Mouse (Mus musculus) liver, embryonic 14.5 days (tissue): ENCODE data around the gene Gm42957.

Experiments used
- CTCF ChIP-seq: IDR thresholded peaks from 2 replicates; pipeline ENCODE4 v1.5.1; 2016; ENCODE audit warnings: antibody characterized with exemption, low read depth, control low read depth
- EP300 ChIP-seq: IDR thresholded peaks from 2 replicates; pipeline ENCODE4 v1.6.1; 2016; ENCODE audit warnings: antibody characterized with exemption, low read depth

DNA sequence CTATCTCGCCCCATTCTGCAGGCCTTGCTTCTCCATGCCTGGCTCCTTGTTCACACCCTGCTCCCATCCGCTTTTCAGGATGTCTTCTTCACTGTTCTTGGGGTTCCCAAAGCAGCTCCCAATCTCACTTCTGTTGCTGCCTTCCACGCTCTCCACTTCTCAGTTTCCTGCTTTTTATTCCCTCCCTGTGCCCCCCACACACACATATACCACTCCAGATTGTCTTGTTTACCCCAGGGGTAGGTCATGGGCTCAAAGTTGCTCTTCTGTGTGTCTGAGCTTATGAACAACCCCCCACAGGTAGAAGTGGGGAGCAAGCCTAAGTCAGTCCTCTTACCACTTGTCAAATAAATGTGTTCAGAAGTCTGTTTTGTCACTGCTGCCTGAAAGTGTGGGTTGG is 35.9 kb upstream of the Gm42957 start:
- TF ChIP-seq EP300 (no peak), CTCF (no peak)
